Mouse (Mus musculus) limb, embryonic 11.5 days (tissue): ENCODE results near the gene Ar. TPM values are rescaled to one million over a fixed set of nuclear protein-coding genes. Genes with fewer than 3 reads are reported as not detected.

Source experiments
- ATAC-seq: fragments of 200-750 bp; cut with Nextera tagmentation; 2 replicates; pipeline ENCODE4 v1.8.0; 2017; ENCODE audit warnings: low read depth; ENCODE audit not compliant: insufficient number of reproducible peaks, low FRiP score, low TSS enrichment
- DNase-seq: peaks from one replicate; pipeline ENCODE4 v3.0.0-alpha.2; 2015; ENCODE audit warnings: low spot score
- H3K27ac ChIP-seq: fragments of 300-500 bp; sonication (generic); replicated peaks from 2 replicates; pipeline ENCODE4 v1.5.1; 2014; ENCODE audit warnings: low read depth, mild to moderate bottlenecking, low read length
- H3K27me3 ChIP-seq: fragments of 300-500 bp; sonication (generic); 2 replicates; pipeline ENCODE4 v1.6.1; 2014; ENCODE audit warnings: mild to moderate bottlenecking, low read length, mixed read lengths; ENCODE audit not compliant: control insufficient read depth, insufficient read depth
- H3K36me3 ChIP-seq: fragments of 300-500 bp; sonication (generic); 2 replicates; pipeline ENCODE4 v1.6.1; 2014; ENCODE audit warnings: mild to moderate bottlenecking, low read length, moderate library complexity, mixed read lengths; ENCODE audit not compliant: control insufficient read depth, insufficient read depth
- H3K4me1 ChIP-seq: fragments of 300-500 bp; sonication (generic); 2 replicates; pipeline ENCODE4 v1.6.1; 2014; ENCODE audit warnings: low read length, mixed read lengths; ENCODE audit not compliant: control insufficient read depth, insufficient read depth
- H3K4me2 ChIP-seq: fragments of 300-500 bp; sonication (generic); 2 replicates; pipeline ENCODE4 v1.6.1; 2014; ENCODE audit warnings: low read depth, mild to moderate bottlenecking, moderate library complexity; ENCODE audit not compliant: severe bottlenecking
- H3K4me3 ChIP-seq: fragments of 300-500 bp; sonication (generic); 2 replicates; pipeline ENCODE4 v1.5.1; 2014; ENCODE audit warnings: low read depth, low read length
- H3K9ac ChIP-seq: fragments of 300-500 bp; sonication (generic); 2 replicates; pipeline ENCODE4 v1.6.1; 2014; ENCODE audit warnings: mild to moderate bottlenecking, low read length
- H3K9me3 ChIP-seq: fragments of 300-500 bp; sonication (generic); 2 replicates; pipeline ENCODE4 v1.6.1; 2016; ENCODE audit warnings: low read length; ENCODE audit not compliant: control insufficient read depth
- WGBS: fragments of 180-500 bp; shearing (Covaris S2); extraction: QIAGEN DNeasy Blood & Tissue Kit; methylation state at CpG from one replicate; pipeline ENCODE4 v1.1.7; 2014; 5-methylcytosine and 5-hydroxymethylcytosine counted together
- polyA plus RNA-seq: library from polyadenylated mRNA; unstranded; fragments of >200 nt; fragmentation: Nextera tagmentation; extraction: Ambion mirVana; gene quantifications from 2 replicates; pipeline ENCODE4 v1.2.1, GENCODE M21; 2014

Ar gene
- 0.03 and 0.09 TPM in 2 replicates for polyA plus RNA-seq

GRCm38 (mm10) chrX:98148531-98149342 is at the start of gene Ar:
Gene Ar, plus strand, starts transcription at chrX:98148769.
- peaks cover 29% of the 10 kb centered on the region for H3K27me3 ChIP-seq
- DNase-seq = peak; percentile 45
- H3K9me3 ChIP-seq = no peaks in the 10 kb centered on the region
- ATAC-seq = 0 out of 2 replicates have a peak, but pooled peaks have one; percentile 31
- H3K4me3 ChIP-seq = peak within 1 kb of the TSS; percentile 28
- no peaks in the 10 kb centered on the region for H3K36me3 ChIP-seq
- no peaks in the 10 kb centered on the region for H3K4me1 ChIP-seq
- WGBS = 17% methylated on average over 25 of the region's 27 CpGs
- H3K9ac ChIP-seq = no peak within 1 kb of the TSS
- peak within 1 kb of the TSS; percentile 48 for H3K4me2 ChIP-seq
- H3K27ac ChIP-seq = no peak within 1 kb of the TSS

- peak overlapping the region; percentile 48 for H3K4me2 ChIP-seq
- H3K9ac ChIP-seq = no peak overlapping the region
- H3K27ac ChIP-seq = no peak overlapping the region
- no peaks in the 10 kb centered on the region for H3K36me3 ChIP-seq
- WGBS = 24% methylated on average over 30 of the region's 30 CpGs
- no peaks in the 10 kb centered on the region for H3K9me3 ChIP-seq
- ATAC-seq (0 out of 2 replicates have a peak, but pooled peaks have one; percentile 21), DNase-seq (peak; percentile 28)
- no peaks in the 10 kb centered on the region for H3K4me1 ChIP-seq
- peaks cover 29% of the 10 kb centered on the region for H3K27me3 ChIP-seq
- H3K4me3 ChIP-seq = peak overlapping the region; percentile 28
These were observed 1.3 kb downstream of the Ar start for GRCm38 (mm10) chrX:98149724-98150392.

- Histone ChIP-seq H3K4me2 (peak overlapping the region; percentile 48), H3K4me3 (peak overlapping the region; percentile 28), H3K27ac (no peak overlapping the region), H3K9ac (no peak overlapping the region), H3K27me3 (peaks cover 29% of the 10 kb centered on the region), H3K9me3 (no peaks in the 10 kb centered on the region), H3K36me3 (no peaks in the 10 kb centered on the region), H3K4me1 (no peaks in the 10 kb centered on the region)
- ATAC-seq = no peak
- WGBS = 25% methylated on average over 31 of the region's 33 CpGs
- peak; percentile 34 for DNase-seq
These were observed 2.0 kb downstream of the Ar start for GRCm38 (mm10) chrX:98150393-98151119.

GRCm38 (mm10) chrX:98189759-98190158 is 41.2 kb downstream of the Ar start:
- no peaks in the 10 kb centered on the region for H3K9me3 ChIP-seq
- H3K4me1 ChIP-seq = no peaks in the 10 kb centered on the region
- no peak overlapping the region for H3K4me2 ChIP-seq
- H3K27me3 ChIP-seq = no peaks in the 10 kb centered on the region
- no peaks in the 10 kb centered on the region for H3K36me3 ChIP-seq
- H3K9ac ChIP-seq = no peak overlapping the region
- DNase-seq (no peak), ATAC-seq (no peak)
- no peak overlapping the region for H3K4me3 ChIP-seq
- no peak overlapping the region for H3K27ac ChIP-seq

- Histone ChIP-seq H3K4me1 (no peaks in the 10 kb centered on the region), H3K4me2 (no peak overlapping the region), H3K4me3 (no peak overlapping the region), H3K27ac (no peak overlapping the region), H3K9me3 (no peaks in the 10 kb centered on the region), H3K27me3 (no peaks in the 10 kb centered on the region), H3K36me3 (no peaks in the 10 kb centered on the region), H3K9ac (no peak overlapping the region)
- 59% methylated on average over 3 of the region's 3 CpGs for WGBS
- ATAC-seq (no peak), DNase-seq (no peak)
These were observed 57.2 kb downstream of the Ar start for GRCm38 (mm10) chrX:98205766-98206165.

GRCm38 (mm10) chrX:98207166-98207565 is 58.6 kb downstream of the Ar start:
- Histone ChIP-seq H3K27me3 (no peaks in the 10 kb centered on the region), H3K36me3 (no peaks in the 10 kb centered on the region), H3K9me3 (no peaks in the 10 kb centered on the region), H3K9ac (no peak overlapping the region), H3K27ac (no peak overlapping the region), H3K4me1 (no peaks in the 10 kb centered on the region), H3K4me2 (no peak overlapping the region), H3K4me3 (no peak overlapping the region)
- no peak for ATAC-seq
- 67% methylated on average over 4 of the region's 4 CpGs for WGBS
- DNase-seq = no peak

- H3K4me3 ChIP-seq = no peak overlapping the region
- DNase-seq = no peak
- no peak overlapping the region for H3K4me2 ChIP-seq
- no peaks in the 10 kb centered on the region for H3K27me3 ChIP-seq
- H3K9ac ChIP-seq = no peak overlapping the region
- H3K36me3 ChIP-seq = no peaks in the 10 kb centered on the region
- H3K27ac ChIP-seq = no peak overlapping the region
- no peaks in the 10 kb centered on the region for H3K9me3 ChIP-seq
- no peaks in the 10 kb centered on the region for H3K4me1 ChIP-seq
- ATAC-seq = no peak
- WGBS = 52% methylated on average over 1 of the region's 1 CpGs
These were observed 67.5 kb downstream of the Ar start for GRCm38 (mm10) chrX:98216103-98216502.

- no peak for DNase-seq
- 77% methylated on average over 4 of the region's 4 CpGs for WGBS
- no peak for ATAC-seq
These were observed 90.4 kb downstream of the Ar start for GRCm38 (mm10) chrX:98239011-98239410.

More at GRCm38 (mm10) chrX:98239011-98239410, 90.4 kb downstream of the Ar start:
- no peaks in the 10 kb centered on the region for H3K9me3 ChIP-seq
- no peak overlapping the region for H3K27ac ChIP-seq
- no peak overlapping the region for H3K4me3 ChIP-seq
- H3K36me3 ChIP-seq = no peaks in the 10 kb centered on the region
- no peaks in the 10 kb centered on the region for H3K4me1 ChIP-seq
- H3K9ac ChIP-seq = no peak overlapping the region
- H3K27me3 ChIP-seq = no peaks in the 10 kb centered on the region
- no peak overlapping the region for H3K4me2 ChIP-seq
